Mouse (Mus musculus): ENCODE data around the gene Gm47995.

Gm47995 gene

GRCm38 (mm10) chr1:151228320-151228989 lies 30.2 kb downstream of the Gm47995 start:
- DNase-seq (ENCODE audit: low read depth), result no peak

GRCm38 (mm10) chr1:151232346-151232745 lies 34.1 kb downstream of the Gm47995 start:
- no peak for DNase-seq (ENCODE audit: low read depth)

- DNase-seq (ENCODE audit: low read depth), result no peak
Measured at GRCm38 (mm10) chr1:151233756-151234155, 35.5 kb downstream of the Gm47995 start.

- no peak for DNase-seq (ENCODE audit: low read depth)
Measured at GRCm38 (mm10) chr1:151235574-151235973, 37.3 kb downstream of the Gm47995 start.

GRCm38 (mm10) chr1:151236141-151236930 lies 38.1 kb downstream of the Gm47995 start:
- DNase-seq (ENCODE audit: low read depth), result peak; percentile 10

- no peak for DNase-seq (ENCODE audit: low read depth)
Measured at GRCm38 (mm10) chr1:151237780-151238179, 39.5 kb downstream of the Gm47995 start.

GRCm38 (mm10) chr1:151243332-151243731 lies 45.1 kb downstream of the Gm47995 start:
- no peak for DNase-seq (ENCODE audit: low read depth)

GRCm38 (mm10) chr1:151244013-151244412 lies 45.8 kb downstream of the Gm47995 start:
- DNase-seq (ENCODE audit: low read depth), result no peak

GRCm38 (mm10) chr1:151244761-151245160 lies 46.5 kb downstream of the Gm47995 start:
- DNase-seq (ENCODE audit: low read depth), result no peak

GRCm38 (mm10) chr1:151245165-151245564 lies 46.9 kb downstream of the Gm47995 start:
- DNase-seq (ENCODE audit: low read depth), result no peak

- DNase-seq (ENCODE audit: low read depth), result no peak
Measured at GRCm38 (mm10) chr1:151245846-151246245, 47.6 kb downstream of the Gm47995 start.
